Mouse (Mus musculus): ENCODE data around the gene Exd2.

DNA sequence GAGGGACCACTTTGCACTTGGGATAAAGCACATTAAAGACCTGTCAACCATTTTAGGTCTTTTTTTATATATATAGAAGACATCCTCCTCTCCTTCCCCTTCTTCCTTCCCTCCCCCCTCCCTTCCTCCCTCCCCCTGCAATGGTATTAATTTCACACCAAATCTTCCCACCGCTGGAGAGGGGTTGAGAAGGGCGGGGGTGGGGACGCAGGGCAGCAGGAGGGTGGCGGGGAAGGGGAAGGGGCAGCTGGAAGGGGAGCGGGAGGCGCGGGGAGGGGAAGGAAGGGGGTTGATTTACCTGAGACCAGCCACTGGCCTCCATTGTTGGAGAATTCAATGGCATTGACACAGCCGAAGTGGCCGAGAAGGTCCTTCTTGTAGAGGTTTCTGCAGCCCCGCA lies 27.0 kb upstream of the Exd2 start:
- TF ChIP-seq CTCF (IDR thresholded peaks at IDR 0.05; ENCODE audit: low read depth) = no peak
- no peak for TF ChIP-seq EP300 (IDR thresholded peaks at IDR 0.05; ENCODE audit: low read depth)
